Mouse (Mus musculus) bone marrow macrophage, adult 2 months (primary cell): ENCODE results near the gene Rbp4. TPM values are rescaled to one million over a fixed set of nuclear protein-coding genes. Genes with fewer than 3 reads are reported as not detected.

Experiments used
- H3K27ac ChIP-seq: 2 replicates; pipeline ENCODE4 v1.5.1; 2012; ENCODE audit warnings: low read depth, low read length; ENCODE audit not compliant: insufficient read depth
- H3K4me1 ChIP-seq: 2 replicates; pipeline ENCODE4 v1.6.1; 2012; ENCODE audit warnings: low read length; ENCODE audit not compliant: control insufficient read depth, insufficient read depth
- H3K4me3 ChIP-seq: 2 replicates; pipeline ENCODE4 v1.5.1; 2012; ENCODE audit warnings: mild to moderate bottlenecking, low read length, moderate library complexity; ENCODE audit not compliant: insufficient read depth
- CTCF ChIP-seq: IDR thresholded peaks from 2 replicates; pipeline ENCODE4 v1.5.1; 2012; ENCODE audit warnings: low read depth, mild to moderate bottlenecking, low read length, moderate library complexity
- POLR2A ChIP-seq: IDR thresholded peaks from 2 replicates; pipeline ENCODE4 v1.6.1; 2012; ENCODE audit warnings: mild to moderate bottlenecking, low read depth, low read length, borderline replicate concordance
- polyA plus RNA-seq: library from polyadenylated mRNA; stranded (reverse); fragments of >200 nt; gene quantifications from 2 replicates; pipeline ENCODE4 v1.2.4, GENCODE M21; 2012; ENCODE audit not compliant: missing spikeins, insufficient read depth, insufficient read length

Gene Rbp4
- polyA plus RNA-seq, 1 experiment = not detected

DNA sequence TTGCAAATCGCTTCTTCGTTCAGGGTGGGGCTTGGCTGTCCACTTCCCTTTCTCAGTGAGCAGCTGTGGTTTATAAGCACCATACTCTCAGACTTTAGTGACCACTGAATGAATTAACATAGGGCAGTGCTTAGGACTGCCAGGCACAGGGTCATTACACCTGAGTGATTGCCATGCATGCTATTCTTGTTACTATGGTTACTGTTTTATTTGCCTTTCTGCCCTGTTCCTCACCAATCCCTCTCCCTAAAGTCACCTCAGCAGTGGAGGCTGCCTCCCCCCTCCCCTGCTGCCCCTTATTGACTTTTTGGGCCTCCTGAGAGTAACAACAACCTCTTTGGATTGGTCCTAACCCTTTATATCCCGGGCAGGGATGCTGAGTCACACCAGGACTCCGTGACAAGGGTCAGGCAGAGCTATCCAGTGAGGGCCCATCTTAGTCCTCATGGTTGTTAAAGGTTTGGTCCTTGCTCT is 33.5 kb downstream of the Rbp4 start:
- H3K27ac ChIP-seq = no peak overlapping the region
- no peak overlapping the region for H3K4me3 ChIP-seq
- TF ChIP-seq POLR2A (no peak), CTCF (no peak)

DNA sequence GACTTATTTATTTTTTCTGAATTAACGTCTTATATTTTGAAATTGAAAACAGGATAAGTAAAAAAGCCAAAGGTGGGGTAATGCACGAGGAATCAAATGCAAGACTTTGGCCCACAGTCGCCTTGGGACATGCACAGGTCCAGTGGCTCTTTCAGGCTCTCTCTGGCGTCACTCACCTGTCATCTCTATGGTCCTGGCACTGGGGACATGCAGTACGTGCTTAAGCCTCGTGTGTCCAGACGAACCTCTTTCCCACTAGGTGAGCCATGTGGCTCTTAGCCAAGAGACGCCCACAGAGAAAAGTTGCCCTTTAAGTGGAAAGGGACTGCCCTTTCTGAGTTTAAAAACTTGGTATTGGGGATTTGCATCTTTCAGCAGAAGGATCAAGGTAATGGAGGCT is 35.7 kb downstream of the Rbp4 start:
- H3K4me1 ChIP-seq = peaks cover 11% of the 10 kb centered on the region
- no peak overlapping the region for H3K27ac ChIP-seq
- TF ChIP-seq POLR2A = no peak
- no peak for TF ChIP-seq CTCF
- no peak overlapping the region for H3K4me3 ChIP-seq

More for the DNA sequence above, 33.5 kb downstream of the Rbp4 start:
- H3K4me1 ChIP-seq = peaks cover 11% of the 10 kb centered on the region

DNA sequence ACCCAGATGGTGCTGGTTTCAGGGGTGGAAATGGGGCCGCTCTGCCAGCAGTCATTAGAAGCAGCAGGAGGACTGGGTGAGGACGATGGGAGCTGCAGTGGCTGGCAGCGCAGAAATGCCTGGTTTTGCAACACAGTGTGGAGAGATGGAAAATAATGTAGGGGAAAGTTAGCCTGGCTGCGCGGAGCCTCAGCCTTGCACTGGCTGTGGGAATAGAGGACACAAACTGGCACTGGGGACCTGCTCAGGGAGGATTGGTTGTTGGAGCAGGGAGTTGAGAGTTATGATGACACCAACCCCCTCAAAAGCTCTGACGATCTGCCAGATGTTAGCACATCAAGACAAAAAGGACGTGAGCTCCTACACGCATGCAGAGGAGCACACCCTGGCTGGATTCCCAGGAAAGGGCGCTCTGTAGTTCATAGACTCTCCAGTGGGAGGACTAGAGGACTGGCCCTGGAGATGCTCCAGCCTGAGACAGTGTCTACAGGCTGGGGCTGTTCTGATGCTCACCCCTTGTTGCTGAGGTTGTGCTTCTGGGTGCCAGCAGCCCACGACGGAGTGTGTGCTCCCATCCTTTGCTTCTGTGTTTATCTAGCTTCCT is 38.0 kb downstream of the Rbp4 start:
- Histone ChIP-seq H3K4me1 (peaks cover 4% of the 10 kb centered on the region), H3K27ac (no peak overlapping the region), H3K4me3 (no peak overlapping the region)
- TF ChIP-seq POLR2A (no peak), CTCF (no peak)

- no peak for TF ChIP-seq CTCF
- no peak for TF ChIP-seq POLR2A
- H3K4me1 ChIP-seq = no peaks in the 10 kb centered on the region
- H3K27ac ChIP-seq = no peak overlapping the region
- no peak overlapping the region for H3K4me3 ChIP-seq
Measured at GRCm38 (mm10) chr19:38085841-38086240, 39.2 kb downstream of the Rbp4 start.

GRCm38 (mm10) chr19:38082931-38083525 is 42.1 kb downstream of the Rbp4 start:
- no peak overlapping the region for H3K4me3 ChIP-seq
- H3K4me1 ChIP-seq = no peaks in the 10 kb centered on the region
- no peak for TF ChIP-seq CTCF
- no peak for TF ChIP-seq POLR2A
- no peak overlapping the region for H3K27ac ChIP-seq

DNA sequence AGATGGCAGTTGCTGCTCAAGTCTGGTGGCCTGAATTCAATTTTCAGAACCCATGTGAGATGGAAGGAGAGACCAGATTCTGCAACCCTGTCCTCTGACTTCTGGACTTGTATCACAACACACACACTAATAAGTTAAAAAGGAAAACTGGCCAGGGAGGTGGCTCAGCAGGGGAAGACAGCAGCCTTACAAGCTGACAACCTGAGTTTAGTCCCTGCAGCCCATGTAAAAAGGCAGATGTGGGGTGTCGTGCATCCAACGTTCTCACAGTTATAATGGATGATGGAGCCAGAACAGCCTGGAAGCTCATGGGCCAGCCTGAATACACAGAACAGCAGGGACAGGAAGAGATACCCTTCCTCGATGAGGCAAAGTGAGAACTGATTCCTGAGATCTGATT is 43.7 kb downstream of the Rbp4 start:
- H3K4me3 ChIP-seq = no peak overlapping the region
- TF ChIP-seq POLR2A = no peak
- TF ChIP-seq CTCF = no peak
- no peak overlapping the region for H3K27ac ChIP-seq
- no peaks in the 10 kb centered on the region for H3K4me1 ChIP-seq

GRCm38 (mm10) chr19:38077851-38078540 is 47.1 kb downstream of the Rbp4 start:
- Histone ChIP-seq H3K4me3 (no peak overlapping the region), H3K27ac (no peak overlapping the region)

GRCm38 (mm10) chr19:38076251-38076650 is 48.8 kb downstream of the Rbp4 start:
- no peaks in the 10 kb centered on the region for H3K4me1 ChIP-seq
- H3K27ac ChIP-seq = no peak overlapping the region
- TF ChIP-seq CTCF = no peak
- TF ChIP-seq POLR2A = no peak
- H3K4me3 ChIP-seq = no peak overlapping the region

More at GRCm38 (mm10) chr19:38077851-38078540, 47.1 kb downstream of the Rbp4 start:
- H3K4me1 ChIP-seq = no peaks in the 10 kb centered on the region
- no peak for TF ChIP-seq POLR2A
- no peak for TF ChIP-seq CTCF

DNA sequence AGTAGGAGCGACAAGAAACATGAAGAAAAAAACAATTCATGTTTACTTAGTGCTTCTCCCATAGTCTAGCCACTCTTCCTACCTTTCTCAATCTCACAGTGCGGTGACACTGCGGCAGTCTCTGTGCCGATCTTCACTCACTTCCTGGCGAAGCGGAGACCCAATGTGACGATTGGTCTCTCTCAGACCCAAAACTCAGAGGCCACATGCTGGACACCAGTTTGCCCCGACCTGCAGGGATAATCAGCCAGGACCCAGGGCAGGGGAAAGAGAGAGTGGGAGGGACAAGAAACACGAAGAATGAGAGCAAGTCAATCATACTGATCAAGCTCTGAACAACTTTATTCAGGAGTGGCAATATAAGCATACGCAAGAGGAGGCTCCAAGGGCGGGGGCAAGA is 50.0 kb downstream of the Rbp4 start:
- no peak overlapping the region for H3K4me3 ChIP-seq
- no peak for TF ChIP-seq CTCF
- no peak for TF ChIP-seq POLR2A
- no peak overlapping the region for H3K27ac ChIP-seq
- H3K4me1 ChIP-seq = no peaks in the 10 kb centered on the region

DNA sequence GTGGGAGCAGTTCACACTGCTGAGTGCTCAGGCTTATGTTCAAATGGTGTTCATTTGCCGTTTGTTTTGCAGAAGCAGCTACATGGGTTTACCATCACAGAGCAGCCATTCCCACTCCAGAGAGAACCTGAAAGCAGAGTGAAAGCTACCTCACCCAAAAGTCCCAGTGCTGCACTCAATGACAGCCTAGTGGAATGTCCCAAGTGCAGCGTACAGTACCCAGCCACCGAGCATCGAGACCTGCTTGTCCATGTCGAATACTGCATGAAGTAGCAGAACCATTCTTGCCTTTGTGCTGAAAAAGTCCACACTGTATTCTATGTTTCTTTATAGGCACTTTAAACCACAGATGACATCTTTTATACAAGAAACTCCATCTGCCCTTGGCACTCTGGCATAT is 51.9 kb downstream of the Rbp4 start:
- Histone ChIP-seq H3K4me1 (no peaks in the 10 kb centered on the region), H3K4me3 (no peak overlapping the region), H3K27ac (no peak overlapping the region)
- TF ChIP-seq CTCF = no peak
- no peak for TF ChIP-seq POLR2A

Other genes with a start within 250 kb of the Rbp4 start
- 156 and 160 TPM in 2 replicates for gene Myof, start 81.7 kb downstream of the Rbp4 start, polyA plus RNA-seq
- 21.0 and 23.2 TPM in 2 replicates for gene Cep55, start 70.3 kb downstream of the Rbp4 start, polyA plus RNA-seq
- gene Ffar4, start 28.2 kb downstream of the Rbp4 start, polyA plus RNA-seq = 0.57 TPM in 1 of 2 replicates, not detected in the other
- not detected in 2 replicates for gene Pde6c, start 7.5 kb upstream of the Rbp4 start, polyA plus RNA-seq
- 12.1 and 15.3 TPM in 2 replicates for gene Fra10ac1, start 98.9 kb upstream of the Rbp4 start, polyA plus RNA-seq
- gene Lgi1, start 139.3 kb upstream of the Rbp4 start, polyA plus RNA-seq = 1.2 and 3.0 TPM in 2 replicates